Mouse (Mus musculus): ENCODE results near the gene Bik.

Bik gene

GRCm38 (mm10) chr15:83583419-83584156, 56.9 kb downstream of the Bik start:
- DNase-seq (ENCODE audit: low read depth, low spot score): peak; percentile 56

- no peak for DNase-seq (ENCODE audit: low read depth, low spot score)
Measured at GRCm38 (mm10) chr15:83584741-83585220, 58.1 kb downstream of the Bik start.

GRCm38 (mm10) chr15:83590841-83591240, 64.2 kb downstream of the Bik start:
- no peak for DNase-seq (ENCODE audit: low read depth, low spot score)

- no peak for DNase-seq (ENCODE audit: low read depth, low spot score)
Measured at GRCm38 (mm10) chr15:83591758-83592157, 65.1 kb downstream of the Bik start.

- DNase-seq (ENCODE audit: low read depth, low spot score): no peak
Measured at GRCm38 (mm10) chr15:83592260-83593188, 65.9 kb downstream of the Bik start.

GRCm38 (mm10) chr15:83593189-83593585, 66.5 kb downstream of the Bik start:
- no peak for DNase-seq (ENCODE audit: low read depth, low spot score)

- DNase-seq (ENCODE audit: low read depth, low spot score): no peak
Measured at GRCm38 (mm10) chr15:83593702-83594512, 67.2 kb downstream of the Bik start.
